Mouse (Mus musculus) heart, embryonic 14.5 days (tissue): ENCODE data around the gene Tsga10. TPM values are rescaled to one million over a fixed set of nuclear protein-coding genes. Genes with fewer than 3 reads are reported as not detected.

Experiments used
- ATAC-seq: fragments of 200-750 bp; cut with Nextera tagmentation; 2 replicates; pipeline ENCODE4 v1.8.0; 2017; ENCODE audit warnings: low read depth, moderate TSS enrichment; ENCODE audit not compliant: insufficient number of reproducible peaks, insufficient read depth, low FRiP score
- H3K27ac ChIP-seq, 2 experiments: fragments of 200-500 bp in 1 of 2; fragments of 300-500 bp in 1 of 2; sonication (generic) in 1 of 2; replicated peaks in 1 of 2; 2 replicates each; pipeline ENCODE4 v1.5.1; 2012 to 2014; ENCODE audit warnings: low read depth in 2 of 2, low read length in 2 of 2, control low read depth in 1 of 2, mild to moderate bottlenecking in 1 of 2, mixed read lengths in 1 of 2; ENCODE audit not compliant: control insufficient read depth in 1 of 2, insufficient read depth in 1 of 2
- H3K27me3 ChIP-seq: fragments of 300-500 bp; sonication (generic); 2 replicates; pipeline ENCODE4 v1.6.1; 2014; ENCODE audit warnings: mild to moderate bottlenecking, low read length, control low read depth; ENCODE audit not compliant: control insufficient read depth, insufficient read depth
- H3K36me3 ChIP-seq: fragments of 300-500 bp; sonication (generic); 2 replicates; pipeline ENCODE4 v1.6.1; 2014; ENCODE audit warnings: mild to moderate bottlenecking, control low read depth, low read length, mixed read lengths; ENCODE audit not compliant: control insufficient read depth, insufficient read depth
- H3K4me1 ChIP-seq, 2 experiments: fragments of 200-500 bp in 1 of 2; fragments of 300-500 bp in 1 of 2; sonication (generic) in 1 of 2; 2 replicates each; pipeline ENCODE4 v1.6.1; 2012 to 2014; ENCODE audit warnings: low read length in 2 of 2, control low read depth in 1 of 2, mixed read lengths in 1 of 2; ENCODE audit not compliant: control insufficient read depth in 2 of 2, insufficient read depth in 2 of 2
- H3K4me2 ChIP-seq: fragments of 300-500 bp; sonication (generic); 2 replicates; pipeline ENCODE4 v1.6.1; 2014; ENCODE audit warnings: mild to moderate bottlenecking, low read length
- H3K4me3 ChIP-seq, 2 experiments: fragments of 200-500 bp in 1 of 2; fragments of 300-500 bp in 1 of 2; sonication (generic) in 1 of 2; 2 replicates each; pipeline ENCODE4 v1.5.1; 2012 to 2014; ENCODE audit warnings: low read length in 2 of 2, mild to moderate bottlenecking in 2 of 2, control low read depth in 1 of 2, low read depth in 1 of 2, moderate library complexity in 1 of 2; ENCODE audit not compliant: control insufficient read depth in 1 of 2, insufficient read depth in 1 of 2
- H3K9ac ChIP-seq: fragments of 300-500 bp; sonication (generic); 2 replicates; pipeline ENCODE4 v1.6.1; 2014; ENCODE audit warnings: mild to moderate bottlenecking, low read length
- H3K9me3 ChIP-seq: fragments of 300-500 bp; sonication (generic); 2 replicates; pipeline ENCODE4 v1.6.1; 2016; ENCODE audit warnings: low read length, control low read depth; ENCODE audit not compliant: control insufficient read depth
- WGBS: fragments of 180-500 bp; shearing (Covaris S2); extraction: QIAGEN DNeasy Blood & Tissue Kit; methylation state at CpG from one replicate; pipeline ENCODE4 v1.1.7; 2014; 5-methylcytosine and 5-hydroxymethylcytosine counted together
- polyA plus RNA-seq: library from polyadenylated mRNA; unstranded; fragments of >200 nt; fragmentation: Nextera tagmentation; extraction: Ambion mirVana; gene quantifications from 2 replicates; pipeline ENCODE4 v1.2.1, GENCODE M21; 2014

Gene Tsga10
- polyA plus RNA-seq, 1 experiment from 2014 or later = 4.2 TPM

- H3K27me3 ChIP-seq = no peaks in the 10 kb centered on the region
- no peak overlapping the region for H3K4me2 ChIP-seq
- H3K27ac ChIP-seq = no peak overlapping the region
- H3K9ac ChIP-seq = no peak overlapping the region
- H3K4me3 ChIP-seq = no peak overlapping the region
- 80% methylated on average over 5 of the region's 5 CpGs for WGBS
- no peaks in the 10 kb centered on the region for H3K4me1 ChIP-seq
- ATAC-seq = no peak
- 0 out of 2 replicates have a peak, but pooled peaks cover 4% of the 10 kb centered on the region for H3K9me3 ChIP-seq
- no peaks in the 10 kb centered on the region for H3K36me3 ChIP-seq
Observed at GRCm38 (mm10) chr1:37711082-37711481, 155.1 kb downstream of the Tsga10 start.

- Histone ChIP-seq H3K27ac (no peak overlapping the region), H3K9me3 (0 out of 2 replicates have a peak, but pooled peaks cover 4% of the 10 kb centered on the region), H3K4me3 (no peak overlapping the region), H3K27me3 (no peaks in the 10 kb centered on the region), H3K4me1 (no peaks in the 10 kb centered on the region), H3K4me2 (no peak overlapping the region), H3K36me3 (no peaks in the 10 kb centered on the region), H3K9ac (no peak overlapping the region)
- 80% methylated on average over 8 of the region's 8 CpGs for WGBS
- no peak for ATAC-seq
Observed at GRCm38 (mm10) chr1:37709736-37710135, 156.5 kb downstream of the Tsga10 start.

- H3K4me3 ChIP-seq = no peak overlapping the region
- 90% methylated on average over 6 of the region's 6 CpGs for WGBS
- no peak for ATAC-seq
- no peak overlapping the region for H3K27ac ChIP-seq
- 0 out of 2 replicates have a peak, but pooled peaks cover 4% of the 10 kb centered on the region for H3K9me3 ChIP-seq
- H3K9ac ChIP-seq = no peak overlapping the region
- no peaks in the 10 kb centered on the region for H3K27me3 ChIP-seq
- H3K4me1 ChIP-seq = no peaks in the 10 kb centered on the region
- no peak overlapping the region for H3K4me2 ChIP-seq
- no peaks in the 10 kb centered on the region for H3K36me3 ChIP-seq
Observed at GRCm38 (mm10) chr1:37708270-37708955, 157.8 kb downstream of the Tsga10 start.

Other genes starting within 250 kb of the Tsga10 start
- gene 2010300C02Rik, start 146.3 kb downstream of the Tsga10 start, polyA plus RNA-seq = 5.1 and 5.3 TPM in 2 replicates
- 7.4 and 8.2 TPM in 2 replicates for gene Lipt1, start 5.3 kb upstream of the Tsga10 start, polyA plus RNA-seq
- gene Mitd1, start 24.0 kb upstream of the Tsga10 start, polyA plus RNA-seq = 12.3 and 12.8 TPM in 2 replicates
- 303 and 331 TPM in 2 replicates for gene Mrpl30, start 24.0 kb upstream of the Tsga10 start, polyA plus RNA-seq
- not detected in 2 replicates for gene Lyg2, start 50.1 kb upstream of the Tsga10 start, polyA plus RNA-seq
- gene Lyg1, start 91.3 kb upstream of the Tsga10 start, polyA plus RNA-seq = not detected in 2 replicates
- 97.9 and 107 TPM in 2 replicates for gene Txndc9, start 131.5 kb upstream of the Tsga10 start, polyA plus RNA-seq
- 16.1 and 17.2 TPM in 2 replicates for gene Eif5b, start 131.6 kb upstream of the Tsga10 start, polyA plus RNA-seq